Mouse (Mus musculus): ENCODE results near the gene Spocd1. TPM values are rescaled to one million over a fixed set of nuclear protein-coding genes. Genes with fewer than 3 reads are reported as not detected.
A peak's percentile ranks its signal among the peaks of the same experiment; 100 is the strongest.

Spocd1 gene
- total and polyA plus RNA-seq, 2 experiments from 2014 or later, result 0.08 to 0.37 TPM

DNA sequence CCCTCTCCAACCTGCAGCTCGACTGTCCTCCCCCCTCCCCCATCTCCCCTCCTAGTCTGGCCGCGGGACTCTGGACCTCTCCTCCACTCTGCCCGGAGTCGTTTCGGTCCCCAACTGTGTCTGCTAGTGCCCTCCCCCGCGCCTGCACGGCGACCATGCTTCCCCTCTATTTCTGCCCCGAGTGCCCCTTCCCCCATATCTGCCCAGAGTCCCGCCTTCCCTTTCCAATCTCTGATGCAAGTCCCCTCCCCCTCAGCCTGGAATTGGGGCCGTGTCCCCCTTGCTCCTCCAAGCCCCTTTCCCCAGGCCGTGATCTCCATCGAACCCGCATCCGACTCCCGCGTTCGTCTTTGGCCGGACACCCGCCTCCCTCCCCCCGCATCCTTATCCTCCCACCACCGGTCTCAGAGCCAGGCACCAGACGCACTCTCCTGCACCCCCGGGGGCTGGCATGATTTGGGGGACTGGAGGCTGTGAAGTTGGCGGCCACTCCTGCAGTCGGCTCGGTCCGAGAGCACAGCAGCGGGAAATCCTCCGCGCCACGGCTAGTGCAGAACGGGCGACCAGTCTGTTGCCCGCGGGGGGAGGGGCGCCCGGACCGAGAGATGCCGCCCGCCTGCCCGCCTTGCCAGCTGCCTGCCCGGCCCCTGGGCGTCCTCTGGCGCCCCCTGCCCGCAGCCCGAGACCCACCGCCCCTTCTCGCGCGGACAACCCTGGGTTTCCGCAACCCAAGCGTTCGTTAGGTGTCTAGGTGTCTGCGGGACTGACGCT is 56.8 kb downstream of the Spocd1 start:
- Histone ChIP-seq H3K27ac (peak overlapping the region; percentile 84), H3K4me2 (ENCODE audit: low read depth, low read length) (peak overlapping the region; percentile 82), H3K4me1 (ENCODE audit: insufficient read depth, low read length) (peaks cover 54% of the 10 kb centered on the region), H3K36me3 (ENCODE audit: insufficient read depth, low read length) (no peaks in the 10 kb centered on the region), H3K4me3 (ENCODE audit: low read length) (peak overlapping the region; percentile 87), H3K9me3 (ENCODE audit: low read length) (no peaks in the 10 kb centered on the region), H3K9ac (replicated peaks; ENCODE audit: low read length) (peak overlapping the region; percentile 84), H3K27me3 (ENCODE audit: insufficient read depth, low read length) (no peaks in the 10 kb centered on the region)
- DNase-seq (ENCODE audit: low spot score) (peak; percentile 91), ATAC-seq (peak; percentile 46)
- WGBS, result under 1% methylated on average over 58 of the region's 58 CpGs
- TF ChIP-seq CTCF (IDR thresholded peaks at IDR 0.05; ENCODE audit: low read depth), result peak; percentile 67

DNA sequence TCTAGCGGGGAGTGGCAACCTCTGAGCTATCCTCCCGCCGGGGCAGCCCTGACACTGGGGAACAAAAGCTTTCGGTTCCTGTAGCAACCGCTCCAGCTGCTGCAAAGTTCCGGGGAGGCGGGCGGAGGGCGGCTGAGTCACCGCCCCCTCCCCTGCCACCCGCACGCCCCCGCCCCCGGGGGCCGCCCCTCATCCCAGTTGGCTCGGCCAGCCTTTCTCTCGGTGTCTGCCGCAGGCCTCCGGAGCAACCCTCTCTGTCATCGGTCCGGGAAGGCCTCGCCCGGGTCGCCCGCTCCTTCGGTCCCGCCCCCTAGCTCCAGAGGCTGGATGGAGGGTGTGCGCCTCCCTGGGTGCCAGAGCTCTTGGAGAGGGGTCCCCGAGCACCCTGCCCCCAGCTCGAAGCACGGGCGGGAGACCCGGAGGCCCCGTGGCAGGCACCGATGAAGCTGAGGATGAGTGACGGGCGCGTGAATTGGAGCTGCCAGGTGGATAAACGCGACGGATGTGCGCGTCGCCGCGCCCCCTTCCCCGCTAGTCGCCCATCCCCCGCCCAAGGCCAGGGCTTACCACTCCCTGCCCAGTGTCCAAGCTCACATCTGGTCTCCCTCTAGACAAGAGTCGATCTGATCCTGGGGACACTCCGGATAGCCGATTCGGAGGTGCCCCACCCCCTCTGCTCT is 58.9 kb downstream of the Spocd1 start:
- peak overlapping the region; percentile 59 for H3K9ac ChIP-seq (replicated peaks; ENCODE audit: low read length)
- peak overlapping the region; percentile 45 for H3K4me3 ChIP-seq (ENCODE audit: low read length)
- no peak for TF ChIP-seq CTCF (IDR thresholded peaks at IDR 0.05; ENCODE audit: low read depth)
- H3K27me3 ChIP-seq (ENCODE audit: insufficient read depth, low read length), result no peaks in the 10 kb centered on the region
- H3K4me1 ChIP-seq (ENCODE audit: insufficient read depth, low read length), result peaks cover 41% of the 10 kb centered on the region
- H3K27ac ChIP-seq, result peak overlapping the region; percentile 15; the same call in 1 of the 2 replicates
- 2% methylated on average over 45 of the region's 53 CpGs for WGBS
- H3K9me3 ChIP-seq (ENCODE audit: low read length), result no peaks in the 10 kb centered on the region
- DNase-seq (ENCODE audit: low spot score) (peak; percentile 80), ATAC-seq (peak; percentile 30; the same call in 1 of the 2 replicates)
- peaks cover 3% of the 10 kb centered on the region; the same call in 1 of the 2 replicates for H3K36me3 ChIP-seq (ENCODE audit: insufficient read depth, low read length)
- H3K4me2 ChIP-seq (ENCODE audit: low read depth, low read length), result peak overlapping the region; percentile 82

DNA sequence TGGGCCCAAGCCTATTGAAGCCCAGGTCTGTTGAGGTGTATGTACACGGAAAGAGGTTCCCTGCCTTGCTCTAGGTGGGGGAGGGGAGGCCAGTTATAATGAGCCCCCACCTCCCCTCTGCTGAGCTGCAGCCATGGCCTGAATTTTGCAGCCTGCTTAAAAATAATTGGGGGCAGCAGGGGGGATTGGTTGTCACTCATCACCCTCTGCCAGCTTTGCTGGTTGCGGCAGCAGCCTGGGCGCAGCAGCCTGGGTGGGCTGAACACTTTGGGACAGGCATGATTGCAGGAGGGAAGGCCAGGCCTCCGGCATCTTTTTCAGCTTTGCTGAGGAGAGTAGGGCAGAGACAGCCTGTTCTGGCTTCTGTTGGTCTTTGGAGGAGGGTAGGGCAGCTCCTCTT is 60.9 kb downstream of the Spocd1 start:
- Histone ChIP-seq H3K4me2 (ENCODE audit: low read depth, low read length) (0 out of 2 replicates have a peak overlapping the region, but pooled peaks have one; percentile 7), H3K9ac (replicated peaks; ENCODE audit: low read length) (no peak overlapping the region), H3K9me3 (ENCODE audit: low read length) (no peaks in the 10 kb centered on the region), H3K36me3 (ENCODE audit: insufficient read depth, low read length) (peaks cover 3% of the 10 kb centered on the region; the same call in 1 of the 2 replicates), H3K4me1 (ENCODE audit: insufficient read depth, low read length) (peaks cover 42% of the 10 kb centered on the region), H3K27me3 (ENCODE audit: insufficient read depth, low read length) (no peaks in the 10 kb centered on the region), H3K4me3 (ENCODE audit: low read length) (no peak overlapping the region), H3K27ac (no peak overlapping the region)
- TF ChIP-seq CTCF (IDR thresholded peaks at IDR 0.05; ENCODE audit: low read depth), result no peak
- 30% methylated on average over 4 of the region's 4 CpGs for WGBS
- no peak for ATAC-seq
- peak; percentile 35 for DNase-seq (ENCODE audit: low spot score)

DNA sequence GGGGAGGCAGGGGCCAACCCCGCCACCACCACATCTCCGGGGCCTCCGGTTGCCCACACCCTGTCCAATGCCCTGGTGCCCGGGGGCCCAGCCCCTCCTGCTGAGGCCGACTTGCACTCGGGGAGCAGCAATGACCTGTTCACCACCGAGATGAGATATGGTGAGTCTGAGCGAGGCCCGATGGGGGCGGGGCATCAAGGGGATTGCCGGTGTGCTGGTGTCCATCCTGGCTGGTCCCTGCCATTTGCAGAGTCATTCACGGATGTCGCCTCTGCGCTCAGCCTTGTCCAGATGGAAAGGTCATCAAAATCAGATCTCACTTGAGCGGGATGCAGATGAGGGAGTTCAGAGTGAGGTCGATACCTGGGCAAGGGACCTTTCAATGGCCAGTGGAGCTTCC is 63.7 kb downstream of the Spocd1 start:
- Histone ChIP-seq H3K27ac (peak overlapping the region; percentile 64; the same call in 1 of the 2 replicates), H3K4me1 (ENCODE audit: insufficient read depth, low read length) (peaks cover 33% of the 10 kb centered on the region), H3K9me3 (ENCODE audit: low read length) (no peaks in the 10 kb centered on the region), H3K36me3 (ENCODE audit: insufficient read depth, low read length) (peaks cover 3% of the 10 kb centered on the region; the same call in 1 of the 2 replicates), H3K4me2 (ENCODE audit: low read depth, low read length) (no peak overlapping the region), H3K4me3 (ENCODE audit: low read length) (no peak overlapping the region), H3K9ac (replicated peaks; ENCODE audit: low read length) (no peak overlapping the region), H3K27me3 (ENCODE audit: insufficient read depth, low read length) (no peaks in the 10 kb centered on the region)
- WGBS, result 86% methylated on average over 16 of the region's 16 CpGs
- DNase-seq (ENCODE audit: low spot score) (no peak), ATAC-seq (no peak)
- TF ChIP-seq CTCF (IDR thresholded peaks at IDR 0.05; ENCODE audit: low read depth), result no peak

DNA sequence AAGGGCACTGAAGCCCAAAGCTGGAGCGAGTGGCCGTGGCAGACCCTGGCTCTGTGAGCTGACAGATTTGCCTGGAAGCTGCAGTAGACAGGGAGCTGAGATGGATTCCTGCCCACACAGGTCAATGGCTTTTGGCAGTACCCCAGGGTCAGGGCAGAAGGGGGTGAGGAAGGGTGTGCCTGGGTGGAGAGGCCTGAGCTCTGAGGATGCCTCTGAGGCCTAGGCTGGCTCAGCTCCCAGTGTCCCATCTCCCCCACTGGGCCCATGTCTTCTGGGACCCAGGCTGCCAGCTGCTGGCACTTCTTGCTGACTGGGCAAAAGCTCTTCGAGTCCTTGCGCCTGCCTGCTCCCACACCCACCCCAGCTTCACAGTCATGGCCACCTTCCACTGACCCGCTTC is 64.2 kb downstream of the Spocd1 start:
- no peak for TF ChIP-seq CTCF (IDR thresholded peaks at IDR 0.05; ENCODE audit: low read depth)
- Histone ChIP-seq H3K4me2 (ENCODE audit: low read depth, low read length) (no peak overlapping the region), H3K27me3 (ENCODE audit: insufficient read depth, low read length) (no peaks in the 10 kb centered on the region), H3K9me3 (ENCODE audit: low read length) (no peaks in the 10 kb centered on the region), H3K36me3 (ENCODE audit: insufficient read depth, low read length) (peaks cover 3% of the 10 kb centered on the region; the same call in 1 of the 2 replicates), H3K9ac (replicated peaks; ENCODE audit: low read length) (no peak overlapping the region), H3K4me3 (ENCODE audit: low read length) (no peak overlapping the region), H3K27ac (peak overlapping the region; percentile 64; the same call in 1 of the 2 replicates), H3K4me1 (ENCODE audit: insufficient read depth, low read length) (peaks cover 28% of the 10 kb centered on the region)
- DNase-seq (ENCODE audit: low spot score) (peak; percentile 49), ATAC-seq (no peak)
- 38% methylated on average over 5 of the region's 5 CpGs for WGBS

DNA sequence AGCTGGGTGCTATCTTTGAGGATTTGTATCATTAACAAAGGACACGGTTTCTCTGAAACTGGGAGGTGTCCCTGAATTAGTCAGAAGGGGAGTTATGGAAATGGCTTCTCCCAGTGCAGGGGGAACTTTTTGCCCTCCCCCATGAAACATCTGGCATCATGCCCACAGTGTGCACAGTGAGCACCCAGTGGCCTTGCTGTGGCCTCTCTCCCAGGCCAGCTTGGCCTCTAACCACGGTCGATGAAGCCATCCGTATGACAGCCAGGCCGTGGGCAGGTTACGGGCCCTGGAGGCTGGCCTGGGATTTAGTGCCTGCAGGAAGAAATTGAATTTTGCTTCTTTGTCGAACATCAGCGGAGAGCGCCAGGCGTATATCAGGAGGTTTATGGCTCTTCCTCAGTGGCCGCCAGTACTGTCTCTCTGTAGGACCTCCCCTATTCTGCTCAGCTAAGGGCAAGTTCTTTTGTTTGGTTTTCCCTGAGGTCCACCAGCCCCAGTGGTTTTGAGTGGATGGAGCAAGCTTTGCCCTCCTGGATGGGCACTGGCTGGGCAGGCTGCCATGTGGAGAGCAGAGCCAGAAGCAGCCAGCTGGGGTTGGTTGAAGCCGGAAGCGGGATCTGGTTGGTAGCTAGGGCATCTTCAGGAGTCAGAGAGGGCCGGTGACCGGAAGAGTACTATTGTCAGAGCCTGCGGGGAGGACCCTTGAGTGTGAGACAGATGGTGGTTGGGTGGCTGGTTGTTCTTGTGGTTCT is 65.1 kb downstream of the Spocd1 start:
- Histone ChIP-seq H3K36me3 (ENCODE audit: insufficient read depth, low read length) (peaks cover 3% of the 10 kb centered on the region; the same call in 1 of the 2 replicates), H3K4me2 (ENCODE audit: low read depth, low read length) (no peak overlapping the region), H3K4me1 (ENCODE audit: insufficient read depth, low read length) (peaks cover 24% of the 10 kb centered on the region), H3K27ac (peak overlapping the region; percentile 64; the same call in 1 of the 2 replicates), H3K4me3 (ENCODE audit: low read length) (no peak overlapping the region), H3K27me3 (ENCODE audit: insufficient read depth, low read length) (no peaks in the 10 kb centered on the region), H3K9me3 (ENCODE audit: low read length) (no peaks in the 10 kb centered on the region), H3K9ac (replicated peaks; ENCODE audit: low read length) (no peak overlapping the region)
- peak; percentile 81 for DNase-seq (ENCODE audit: low spot score)
- peak; percentile 77 for ATAC-seq
- WGBS, result 43% methylated on average over 16 of the region's 16 CpGs
- TF ChIP-seq CTCF (IDR thresholded peaks at IDR 0.05; ENCODE audit: low read depth), result no peak
